ENCODE assay signal across 22 mouse cellular contexts in genomic region chr12:100979616-100980015, GRCm38 (mm10). TPM values are rescaled to one million over a fixed set of nuclear protein-coding genes. Genes with fewer than 3 reads are reported as not detected.
DNase-seq lines count a peak whose midpoint lies in the region; ATAC-seq and TF ChIP-seq lines count a peak whose summit lies in the region.
"Had no signal": no experiment of that assay in that cellular context is flagged by ENCODE, and none has a peak within 500 bp of the region (broad histone marks: within the 10 kb centered on the region; RNA-seq: fewer than 3 reads in every experiment).

No protein-coding gene starts in this region.

- H3K9ac ChIP-seq in forebrain, embryonic 15.5 days (replicated peaks), result no peak overlapping the region
- H3K9ac ChIP-seq in forebrain, embryonic 16.5 days (replicated peaks; ENCODE audit: low read depth, low read length), result no peak overlapping the region
- H3K9ac ChIP-seq: heart, embryonic 13.5 days; hindbrain, embryonic 12.5 days; liver, embryonic 14.5 days; lung, embryonic 14.5 days; neural tube, embryonic 15.5 days had no signal

- no peak overlapping the region for H3K4me2 ChIP-seq in forebrain, embryonic 15.5 days (replicated peaks)
- no peak overlapping the region for H3K4me2 ChIP-seq in forebrain, embryonic 16.5 days (ENCODE audit: low read length)
- H3K4me2 ChIP-seq: heart, embryonic 13.5 days; hindbrain, embryonic 12.5 days; lung, embryonic 14.5 days; midbrain, embryonic 11.5 days; neural tube, embryonic 15.5 days had no signal

- 0 out of 2 replicates have a peak overlapping the region, but pooled peaks have one; percentile 80 for H3K27ac ChIP-seq in forebrain, embryonic 15.5 days (replicated peaks)
- no peak overlapping the region for H3K27ac ChIP-seq in forebrain, embryonic 16.5 days (ENCODE audit: low read length)
- peak overlapping the region; percentile 71 for H3K27ac ChIP-seq in left cerebral cortex, adult 2 months
- H3K27ac ChIP-seq in olfactory bulb, adult 2 months (ENCODE audit: insufficient read depth, low read depth, low read length), result peak overlapping the region; percentile 18; the same call in 1 of the 2 replicates
- H3K27ac ChIP-seq: embryonic facial prominence, embryonic 10.5 days; heart, embryonic 13.5 days; hindbrain, embryonic 12.5 days; liver, embryonic 14.5 days had no signal

- no peaks in the 10 kb centered on the region for H3K27me3 ChIP-seq in forebrain, embryonic 15.5 days
- H3K27me3 ChIP-seq in forebrain, embryonic 16.5 days (replicated peaks; ENCODE audit: control insufficient read depth, insufficient read depth, low read length), result no peaks in the 10 kb centered on the region
- H3K27me3 ChIP-seq: neural tube, embryonic 15.5 days had no signal

- no peak for TF ChIP-seq CTCF in left cerebral cortex, adult 2 months (IDR thresholded peaks at IDR 0.05)
- TF ChIP-seq CTCF in olfactory bulb, adult 2 months (IDR thresholded peaks at IDR 0.05; ENCODE audit: insufficient read depth, low read depth, low read length), result no peak

- H3K36me3 ChIP-seq in forebrain, embryonic 15.5 days, result no peaks in the 10 kb centered on the region
- no peaks in the 10 kb centered on the region for H3K36me3 ChIP-seq in forebrain, embryonic 16.5 days (ENCODE audit: control insufficient read depth, insufficient read depth)
- H3K36me3 ChIP-seq: heart, embryonic 13.5 days; hindbrain, embryonic 12.5 days; neural tube, embryonic 15.5 days had no signal

- H3K4me1 ChIP-seq in forebrain, embryonic 15.5 days, result peaks cover 48% of the 10 kb centered on the region
- peaks cover 41% of the 10 kb centered on the region for H3K4me1 ChIP-seq in forebrain, embryonic 16.5 days (replicated peaks; ENCODE audit: control insufficient read depth, insufficient read depth, low read length)
- peaks cover 24% of the 10 kb centered on the region for H3K4me1 ChIP-seq in olfactory bulb, adult 2 months (ENCODE audit: control insufficient read depth, insufficient read depth, low read length)

- TF ChIP-seq POLR2A in olfactory bulb, adult 2 months (IDR thresholded peaks at IDR 0.05; ENCODE audit: insufficient read depth, low read depth, low read length), result no peak

- intact Hi-C loops in left cerebral cortex, adult 2 months (cut with DNase I), result no loop called here

- WGBS in forebrain, embryonic 15.5 days, result 89% methylated on average over 5 of the region's 5 CpGs
- WGBS in forebrain, embryonic 16.5 days, result 90% methylated on average over 5 of the region's 5 CpGs
- WGBS in olfactory bulb, adult 2 months, result 31% methylated on average over 5 of the region's 5 CpGs

- H3K9me3 ChIP-seq in forebrain, embryonic 15.5 days, result no peaks in the 10 kb centered on the region
- no peaks in the 10 kb centered on the region for H3K9me3 ChIP-seq in forebrain, embryonic 16.5 days (ENCODE audit: control insufficient read depth, low read length)
- H3K9me3 ChIP-seq: embryonic facial prominence, embryonic 10.5 days; forebrain, embryonic 10.5 days; heart, embryonic 13.5 days; hindbrain, embryonic 12.5 days; neural tube, embryonic 15.5 days had no signal

- no peak for ATAC-seq in forebrain, embryonic 15.5 days (replicated peaks)
- ATAC-seq in forebrain, embryonic 16.5 days, result no peak

- no peak for DNase-seq in left cerebral cortex, adult 2 months (ENCODE audit: extremely low spot score in 1 of 2, low spot score in 2 of 2)
- no peak for DNase-seq in left cerebral cortex, adult 8-10 months (ENCODE audit: low spot score in 2 of 2)
- DNase-seq in thymus, postnatal 14 days, result no peak
- DNase-seq in cerebellum, adult 9-11 months, result no peak
- DNase-seq: adrenal gland, postnatal 14 days; cerebellum, adult 9-10 months; gastrocnemius, postnatal 25 days; heart, adult 18-20 months; kidney, adult 8-10 months; kidney, postnatal 25 days; thymus, postnatal 4 days had no signal

- H3K4me3 ChIP-seq in forebrain, embryonic 15.5 days, result no peak overlapping the region
- H3K4me3 ChIP-seq in forebrain, embryonic 16.5 days (replicated peaks; ENCODE audit: low read length), result no peak overlapping the region
- H3K4me3 ChIP-seq in left cerebral cortex, adult 2 months, result no peak overlapping the region
- H3K4me3 ChIP-seq in olfactory bulb, adult 2 months (ENCODE audit: insufficient read depth, low read depth, low read length), result no peak overlapping the region
- H3K4me3 ChIP-seq: embryonic facial prominence, embryonic 10.5 days; forebrain, embryonic 10.5 days; heart, embryonic 13.5 days; hindbrain, embryonic 12.5 days; neural tube, embryonic 15.5 days had no signal

RNA-seq across cellular contexts. Expression of gene Ccdc88c, which starts 49.2 kb away (rescaled TPM):
- polyA plus RNA-seq in forebrain, embryonic 15.5 days (2015; fragmentation: Nextera tagmentation; extraction: Ambion mirVana), result 18.3 and 20.3 TPM in 2 replicates
- 18.1 and 20.7 TPM in 2 replicates for polyA plus RNA-seq in forebrain, embryonic 16.5 days (2015; fragmentation: Nextera tagmentation; extraction: Ambion mirVana)
- 10 to 100 TPM; 23.2 to 30.1 TPM for total RNA-seq in left cerebral cortex, adult 2 months (2021)
- total RNA-seq in left cerebral cortex, adult 8-10 months (2022), result 10 to 100 TPM; 28.9 to 31.3 (median 29.3) TPM
- polyA plus RNA-seq in olfactory bulb, adult 2 months (2012; ENCODE audit: insufficient read depth, insufficient read length, low replicate concordance, missing spikeins), result 56.2 TPM in 1 of 2 replicates, not detected in the other
